Mouse (Mus musculus) hindbrain, embryonic 11.5 days (tissue): ENCODE measurements around the gene Cldn4. TPM values are rescaled to one million over a fixed set of nuclear protein-coding genes. Genes with fewer than 3 reads are reported as not detected.
"Not testable (repeated sequence)": the region's sequence is repeated elsewhere in the genome, so short reads cannot be mapped to it uniquely, and the experiment has no call there.

Source experiments
- ATAC-seq: fragments of 200-750 bp; cut with Nextera tagmentation; 2 replicates; pipeline ENCODE4 v1.8.0; 2017; ENCODE audit warnings: mild to moderate bottlenecking, moderate TSS enrichment, moderate library complexity; ENCODE audit not compliant: low FRiP score
- DNase-seq: peaks from one replicate; pipeline ENCODE4 v3.0.0-alpha.2; 2015; ENCODE audit warnings: low spot score
- H3K27ac ChIP-seq: fragments of 300-500 bp; sonication (generic); 2 replicates; pipeline ENCODE4 v1.5.1; 2014; ENCODE audit warnings: mild to moderate bottlenecking, low read depth, low read length
- H3K27me3 ChIP-seq: fragments of 300-500 bp; sonication (generic); 2 replicates; pipeline ENCODE4 v1.6.1; 2014; ENCODE audit warnings: mild to moderate bottlenecking, low read length, moderate library complexity, mixed read lengths; ENCODE audit not compliant: control insufficient read depth, insufficient read depth
- H3K36me3 ChIP-seq: fragments of 300-500 bp; sonication (generic); 2 replicates; pipeline ENCODE4 v1.6.1; 2014; ENCODE audit warnings: mild to moderate bottlenecking, low read length, moderate library complexity, mixed read lengths; ENCODE audit not compliant: control insufficient read depth, insufficient read depth
- H3K4me1 ChIP-seq: fragments of 300-500 bp; sonication (generic); replicated peaks from 2 replicates; pipeline ENCODE4 v1.6.1; 2014; ENCODE audit warnings: low read length, mixed read lengths; ENCODE audit not compliant: control insufficient read depth, insufficient read depth
- H3K4me2 ChIP-seq: fragments of 300-500 bp; sonication (generic); replicated peaks from 2 replicates; pipeline ENCODE4 v1.6.1; 2014; ENCODE audit warnings: mild to moderate bottlenecking, low read depth, low read length
- H3K4me3 ChIP-seq: fragments of 300-500 bp; sonication (generic); 2 replicates; pipeline ENCODE4 v1.5.1; 2014; ENCODE audit warnings: low read depth, low read length
- H3K9ac ChIP-seq: fragments of 300-500 bp; sonication (generic); 2 replicates; pipeline ENCODE4 v1.6.1; 2014; ENCODE audit warnings: low read depth, low read length
- H3K9me3 ChIP-seq: fragments of 300-500 bp; sonication (generic); 2 replicates; pipeline ENCODE4 v1.6.1; 2016; ENCODE audit warnings: low read length; ENCODE audit not compliant: control insufficient read depth
- WGBS: fragments of 180-500 bp; shearing (Covaris S2); extraction: QIAGEN DNeasy Blood & Tissue Kit; methylation state at CpG from one replicate; pipeline ENCODE4 v1.1.7; 2014; 5-methylcytosine and 5-hydroxymethylcytosine counted together
- polyA plus RNA-seq: library from polyadenylated mRNA; unstranded; fragments of >200 nt; fragmentation: Nextera tagmentation; extraction: Ambion mirVana; gene quantifications from 2 replicates; pipeline ENCODE4 v1.2.1, GENCODE M21; 2014

Gene Cldn4
- polyA plus RNA-seq, 1 experiment from 2014 or later = 10.2 TPM

DNA sequence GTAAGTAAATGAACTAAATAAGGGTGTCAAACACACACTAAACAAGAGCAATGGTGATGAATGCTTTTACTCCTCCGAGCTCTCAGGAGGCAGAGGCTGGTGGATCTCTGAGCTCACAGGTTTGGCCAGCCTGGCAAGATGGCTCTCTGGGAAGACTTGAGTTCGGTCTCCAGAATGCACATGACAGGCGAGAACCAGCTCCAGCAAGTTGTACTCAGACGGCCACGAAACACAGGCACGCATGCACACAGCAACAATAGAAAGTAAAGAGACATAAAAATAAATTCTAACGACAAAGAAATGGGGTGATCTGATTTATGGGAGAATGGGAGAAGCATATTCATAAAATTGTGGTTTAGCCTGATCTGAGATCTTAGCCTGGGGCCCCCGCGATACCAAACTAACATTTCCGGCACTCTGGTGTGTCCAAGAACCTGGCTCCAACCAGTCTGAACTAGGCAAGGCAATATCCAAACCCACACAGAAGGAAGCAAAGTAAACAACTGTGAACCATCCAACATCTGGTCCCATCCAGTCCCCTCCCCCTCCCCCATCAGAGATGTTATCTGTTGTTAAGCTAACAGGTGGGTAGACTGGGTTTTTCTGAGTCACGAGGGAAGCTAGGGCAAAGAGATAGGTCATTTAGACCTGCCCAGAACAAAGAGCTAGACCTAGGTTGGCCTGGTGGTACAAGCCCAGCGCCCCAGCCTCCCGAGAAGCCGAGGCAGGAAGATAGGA, 5.1 kb downstream of the Cldn4 start:
- H3K9ac ChIP-seq = no peak overlapping the region
- no peak overlapping the region for H3K4me2 ChIP-seq
- H3K27me3 ChIP-seq = peaks cover 16% of the 10 kb centered on the region
- H3K9me3 ChIP-seq = no peaks in the 10 kb centered on the region
- WGBS = 89% methylated on average over 14 of the region's 14 CpGs
- H3K4me3 ChIP-seq = no peak overlapping the region
- H3K4me1 ChIP-seq = no peaks in the 10 kb centered on the region
- no peaks in the 10 kb centered on the region for H3K36me3 ChIP-seq
- no peak for ATAC-seq
- no peak for DNase-seq
- H3K27ac ChIP-seq = no peak overlapping the region

DNA sequence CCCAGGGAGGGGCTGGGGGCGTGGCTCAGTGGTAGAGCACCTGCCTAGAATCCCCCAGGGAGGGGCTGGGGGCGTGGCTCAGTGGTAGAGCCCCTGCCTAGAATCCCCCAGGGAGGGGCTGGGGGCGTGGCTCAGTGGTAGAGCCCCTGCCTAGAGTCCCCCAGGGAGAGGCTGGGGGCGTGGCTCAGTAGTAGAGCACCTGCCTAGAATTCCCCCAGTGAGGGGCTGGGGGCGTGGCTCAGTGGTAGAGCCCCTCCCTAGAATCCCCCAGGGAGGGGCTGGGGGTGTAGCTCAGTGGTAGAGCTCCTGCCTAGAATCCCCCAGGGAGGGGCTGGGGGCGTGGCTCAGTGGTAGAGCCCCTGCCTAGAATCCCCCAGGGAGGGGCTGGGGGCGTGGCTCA, 7.2 kb downstream of the Cldn4 start:
- not testable (repeated sequence) for H3K27me3 ChIP-seq, DNase-seq, H3K4me1 ChIP-seq, H3K9me3 ChIP-seq, H3K4me3 ChIP-seq, H3K4me2 ChIP-seq, H3K27ac ChIP-seq, ATAC-seq, H3K36me3 ChIP-seq, H3K9ac ChIP-seq
- WGBS = 100% methylated on average over 2 of the region's 7 CpGs

DNA sequence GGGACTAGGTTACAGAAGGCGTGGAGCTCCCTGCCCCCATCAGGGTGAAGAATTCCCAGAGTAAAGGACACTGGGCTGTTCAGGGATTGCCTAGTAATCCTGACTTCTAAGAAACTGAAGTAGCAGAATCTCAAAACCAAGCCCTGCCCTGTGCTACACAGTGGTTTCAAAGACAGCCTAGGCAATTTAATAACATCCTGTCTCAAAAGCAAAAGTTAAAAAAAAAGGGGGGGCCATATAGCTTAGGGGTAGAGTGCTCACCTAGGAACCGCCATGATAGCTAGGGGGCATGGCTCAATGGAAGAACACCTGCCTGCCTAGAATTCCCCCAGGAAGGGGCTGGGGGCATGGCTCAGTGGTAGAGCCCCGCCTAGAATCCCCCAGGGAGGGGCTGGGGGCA, 7.7 kb downstream of the Cldn4 start:
- Histone ChIP-seq H3K27ac (no peak overlapping the region), H3K4me3 (no peak overlapping the region), H3K27me3 (no peaks in the 10 kb centered on the region), H3K4me1 (no peaks in the 10 kb centered on the region), H3K36me3 (no peaks in the 10 kb centered on the region), H3K9me3 (no peaks in the 10 kb centered on the region), H3K4me2 (no peak overlapping the region), H3K9ac (no peak overlapping the region)
- ATAC-seq (no peak), DNase-seq (no peak)
- 71% methylated on average over 3 of the region's 3 CpGs for WGBS

DNA sequence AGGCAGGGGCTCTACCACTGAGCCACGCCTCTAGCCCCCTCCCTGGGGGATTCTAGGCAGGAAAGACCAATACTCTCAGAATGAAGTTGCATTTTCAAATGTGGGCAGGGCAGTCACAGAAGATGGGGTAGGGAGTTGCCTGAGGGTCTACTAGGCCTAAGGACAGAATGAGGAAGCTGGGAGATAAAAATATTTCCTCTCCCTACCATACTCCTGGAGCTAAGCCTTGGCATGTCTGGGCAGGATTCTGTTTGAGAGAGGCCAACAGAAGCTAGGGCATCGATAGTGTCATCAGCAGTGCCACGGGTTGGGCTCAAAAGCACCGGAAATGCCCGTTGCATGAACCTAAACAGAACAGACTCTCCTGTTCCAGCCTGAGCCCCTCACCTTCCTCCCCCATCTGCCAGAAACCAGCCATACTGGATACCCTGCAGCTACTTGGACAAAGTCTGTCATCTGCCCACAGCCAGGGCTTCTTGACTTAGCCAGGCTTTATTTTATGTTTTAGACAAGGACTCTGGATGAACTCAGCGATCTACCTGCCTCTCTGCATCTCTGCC, 10.0 kb downstream of the Cldn4 start:
- WGBS = 86% methylated on average over 6 of the region's 6 CpGs
- no peaks in the 10 kb centered on the region for H3K36me3 ChIP-seq
- no peak for DNase-seq
- no peak overlapping the region for H3K9ac ChIP-seq
- no peak overlapping the region for H3K27ac ChIP-seq
- H3K4me2 ChIP-seq = no peak overlapping the region
- no peaks in the 10 kb centered on the region for H3K4me1 ChIP-seq
- no peak overlapping the region for H3K4me3 ChIP-seq
- no peaks in the 10 kb centered on the region for H3K27me3 ChIP-seq
- no peaks in the 10 kb centered on the region for H3K9me3 ChIP-seq
- ATAC-seq = no peak

DNA sequence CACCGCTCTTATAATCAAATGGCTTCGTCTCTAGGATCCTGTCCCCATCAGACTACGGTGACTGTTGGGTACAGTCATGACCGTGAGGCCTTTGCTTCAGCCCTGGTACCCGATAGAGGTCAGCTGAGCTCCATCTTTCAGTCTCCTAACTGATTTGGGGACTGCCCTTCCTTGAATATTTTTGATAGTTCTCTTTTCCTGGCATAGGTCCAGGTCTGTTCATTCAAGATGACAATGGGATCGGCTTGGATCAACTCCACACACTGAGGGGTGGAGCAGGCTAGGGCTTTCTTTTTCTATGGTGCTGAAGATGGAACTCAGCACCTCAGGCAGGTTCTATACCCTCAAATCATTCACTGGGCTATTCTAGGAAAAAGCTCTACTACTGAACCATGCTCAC, 10.7 kb downstream of the Cldn4 start:
- 92% methylated on average over 6 of the region's 6 CpGs for WGBS
- DNase-seq = no peak
- H3K36me3 ChIP-seq = no peaks in the 10 kb centered on the region
- H3K9ac ChIP-seq = no peak overlapping the region
- H3K9me3 ChIP-seq = no peaks in the 10 kb centered on the region
- ATAC-seq = no peak
- no peak overlapping the region for H3K27ac ChIP-seq
- no peaks in the 10 kb centered on the region for H3K27me3 ChIP-seq
- no peak overlapping the region for H3K4me3 ChIP-seq
- no peaks in the 10 kb centered on the region for H3K4me1 ChIP-seq
- no peak overlapping the region for H3K4me2 ChIP-seq

DNA sequence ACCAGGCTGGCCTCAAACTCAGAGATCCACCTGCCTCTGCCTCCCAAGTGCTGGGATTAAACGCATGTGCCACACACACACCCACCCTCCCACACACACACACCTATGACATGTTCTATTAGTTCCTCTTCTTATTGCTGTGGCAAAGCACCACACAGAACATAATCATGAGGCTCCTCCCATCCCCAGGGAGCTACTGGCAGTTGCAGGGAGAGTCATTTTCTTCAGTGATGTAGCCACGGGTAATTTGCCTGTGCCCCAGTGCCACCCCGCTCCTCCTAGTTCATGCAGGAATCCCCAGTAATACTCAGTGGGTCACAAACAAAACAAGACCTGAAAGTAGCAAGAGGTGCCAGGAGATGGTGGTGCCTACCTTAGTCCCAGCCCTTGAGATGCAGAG, 12.1 kb downstream of the Cldn4 start:
- H3K27me3 ChIP-seq = no peaks in the 10 kb centered on the region
- no peak overlapping the region for H3K9ac ChIP-seq
- no peak overlapping the region for H3K27ac ChIP-seq
- no peaks in the 10 kb centered on the region for H3K9me3 ChIP-seq
- H3K4me1 ChIP-seq = no peaks in the 10 kb centered on the region
- ATAC-seq (no peak), DNase-seq (no peak)
- no peak overlapping the region for H3K4me3 ChIP-seq
- no peaks in the 10 kb centered on the region for H3K36me3 ChIP-seq
- 91% methylated on average over 3 of the region's 3 CpGs for WGBS
- H3K4me2 ChIP-seq = no peak overlapping the region

DNA sequence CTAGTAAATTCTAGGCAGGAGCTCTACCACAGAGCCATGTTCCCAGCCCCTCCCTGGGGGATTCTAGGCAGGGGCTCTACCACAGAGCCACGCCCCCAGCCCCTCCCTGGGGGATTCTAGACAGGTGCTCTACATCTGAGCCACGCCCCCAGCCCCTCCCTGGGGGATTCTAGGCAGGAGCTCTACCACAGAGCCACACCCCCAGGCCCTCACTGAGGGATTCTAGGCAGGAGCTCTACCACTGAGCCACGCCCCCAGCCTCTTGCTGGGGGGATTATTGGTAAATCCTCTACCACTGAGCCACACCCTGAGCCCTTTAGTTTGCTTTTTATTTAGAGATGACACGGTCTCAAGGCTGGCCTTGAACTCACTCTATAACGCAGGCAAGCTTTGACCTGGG, 13.0 kb downstream of the Cldn4 start:
- not testable (repeated sequence) for ATAC-seq, H3K9ac ChIP-seq
- 83% methylated on average over 5 of the region's 5 CpGs for WGBS

DNA sequence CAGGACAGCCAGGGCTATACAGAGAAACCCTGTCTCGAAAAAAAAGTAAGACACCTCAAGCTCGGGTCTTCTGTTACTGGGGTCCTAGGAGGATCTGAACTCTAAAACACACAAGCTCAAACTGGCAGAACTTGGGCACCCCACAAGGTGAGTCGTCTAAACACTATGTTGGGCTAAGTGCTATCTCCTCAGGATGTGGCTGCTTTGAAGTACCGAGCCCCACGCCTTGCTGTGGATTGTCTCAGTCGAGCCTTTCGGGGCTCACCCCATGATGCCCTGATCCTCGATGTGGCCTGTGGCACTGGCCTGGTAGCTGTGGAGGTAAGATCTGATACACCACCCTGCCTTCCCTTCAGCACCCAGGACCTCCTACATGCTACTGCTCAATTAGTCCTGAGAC, 13.5 kb downstream of the Cldn4 start:
- Histone ChIP-seq H3K4me2 (no peak overlapping the region), H3K27ac (no peak overlapping the region), H3K9me3 (no peaks in the 10 kb centered on the region), H3K27me3 (no peaks in the 10 kb centered on the region), H3K36me3 (no peaks in the 10 kb centered on the region), H3K4me3 (no peak overlapping the region), H3K4me1 (no peaks in the 10 kb centered on the region), H3K9ac (no peak overlapping the region)
- no peak for DNase-seq
- 94% methylated on average over 8 of the region's 8 CpGs for WGBS
- no peak for ATAC-seq

More for the DNA sequence above, 13.0 kb downstream of the Cldn4 start:
- not testable (repeated sequence) for H3K27ac ChIP-seq, H3K4me1 ChIP-seq, H3K4me2 ChIP-seq, H3K9me3 ChIP-seq, H3K27me3 ChIP-seq, DNase-seq, H3K36me3 ChIP-seq, H3K4me3 ChIP-seq

DNA sequence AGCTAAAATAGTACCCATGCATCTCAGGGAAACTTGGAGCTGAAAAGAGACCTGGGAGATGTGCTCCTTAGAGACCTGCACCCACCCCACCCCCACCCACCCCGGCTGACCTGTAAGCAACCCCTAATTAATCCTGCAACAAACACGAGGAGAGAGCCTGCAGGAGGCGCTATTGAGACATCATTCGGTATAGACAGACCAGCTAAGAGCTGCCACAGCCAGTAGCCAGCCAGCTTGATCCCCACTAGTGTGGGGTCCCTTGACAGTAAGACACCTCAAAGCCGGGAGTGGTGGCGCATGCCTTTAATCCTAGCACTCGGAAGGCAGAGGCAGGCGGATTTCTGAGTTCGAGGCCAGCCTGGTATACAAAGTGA, 13.8 kb downstream of the Cldn4 start:
- Histone ChIP-seq H3K4me1 (no peaks in the 10 kb centered on the region), H3K27me3 (no peaks in the 10 kb centered on the region), H3K4me2 (peak overlapping the region; percentile 75), H3K36me3 (no peaks in the 10 kb centered on the region), H3K9ac (no peak overlapping the region), H3K9me3 (no peaks in the 10 kb centered on the region), H3K4me3 (peak overlapping the region; percentile 46; the same call in 1 of the 2 replicates), H3K27ac (no peak overlapping the region)
- WGBS = 48% methylated on average over 9 of the region's 9 CpGs
- ATAC-seq (no peak), DNase-seq (peak; percentile 74)
